Mouse (Mus musculus) limb, embryonic 14.5 days (tissue): ENCODE data around the gene Sp100. TPM values are rescaled to one million over a fixed set of nuclear protein-coding genes. Genes with fewer than 3 reads are reported as not detected.

Experiments
- ATAC-seq: fragments of 200-750 bp; cut with Nextera tagmentation; 2 replicates; pipeline ENCODE4 v1.8.0; 2017; ENCODE audit warnings: low read depth, moderate number of reproducible peaks, moderate TSS enrichment; ENCODE audit not compliant: low FRiP score
- DNase-seq: peaks from one replicate; pipeline ENCODE4 v3.0.0-alpha.2; 2015; ENCODE audit warnings: low spot score
- H3K27ac ChIP-seq: fragments of 300-500 bp; sonication (generic); replicated peaks from 2 replicates; pipeline ENCODE4 v1.5.1; 2014; ENCODE audit warnings: low read depth, mild to moderate bottlenecking, low read length, moderate library complexity, mixed read lengths
- H3K27me3 ChIP-seq: fragments of 300-500 bp; sonication (generic); 2 replicates; pipeline ENCODE4 v1.6.1; 2014; ENCODE audit warnings: low read length, mixed read lengths; ENCODE audit not compliant: control insufficient read depth, insufficient read depth
- H3K36me3 ChIP-seq: fragments of 300-500 bp; sonication (generic); 2 replicates; pipeline ENCODE4 v1.6.1; 2014; ENCODE audit warnings: mild to moderate bottlenecking, low read length, moderate library complexity, mixed read lengths; ENCODE audit not compliant: control insufficient read depth, insufficient read depth
- H3K4me1 ChIP-seq: fragments of 300-500 bp; sonication (generic); 2 replicates; pipeline ENCODE4 v1.6.1; 2014; ENCODE audit warnings: antibody characterized with exemption, low read length, mixed read lengths; ENCODE audit not compliant: control insufficient read depth, insufficient read depth
- H3K4me2 ChIP-seq: fragments of 300-500 bp; sonication (generic); replicated peaks from 2 replicates; pipeline ENCODE4 v1.6.1; 2014; ENCODE audit warnings: low read depth, mild to moderate bottlenecking, low read length, moderate library complexity; ENCODE audit not compliant: severe bottlenecking
- H3K4me3 ChIP-seq: fragments of 300-500 bp; sonication (generic); replicated peaks from 2 replicates; pipeline ENCODE4 v1.5.1; 2014; ENCODE audit warnings: low read length
- H3K9ac ChIP-seq: fragments of 300-500 bp; sonication (generic); 2 replicates; pipeline ENCODE4 v1.6.1; 2014; ENCODE audit warnings: mild to moderate bottlenecking, low read depth, low read length, moderate library complexity; ENCODE audit not compliant: severe bottlenecking
- H3K9me3 ChIP-seq: fragments of 300-500 bp; sonication (generic); 2 replicates; pipeline ENCODE4 v1.6.1; 2016; ENCODE audit warnings: low read length; ENCODE audit not compliant: control insufficient read depth
- POLR2A ChIP-seq: fragments of 200-500 bp; IDR thresholded peaks from 2 replicates; pipeline ENCODE4 v1.8.0; 2012; ENCODE audit warnings: inconsistent platforms, mild to moderate bottlenecking, moderate library complexity, borderline replicate concordance; ENCODE audit not compliant: insufficient read depth, insufficient read length; ENCODE audit errors: extremely low read depth
- WGBS: fragments of 180-500 bp; shearing (Covaris S2); extraction: QIAGEN DNeasy Blood & Tissue Kit; methylation state at CpG from one replicate; pipeline ENCODE4 v1.1.7; 2014; 5-methylcytosine and 5-hydroxymethylcytosine counted together
- polyA plus RNA-seq, 2 experiments: library from polyadenylated mRNA; depleted of rRNA in 1 of 2; stranded (reverse) in 1 of 2; unstranded in 1 of 2; fragments of >200 nt; fragmentation: Nextera tagmentation in 1 of 2; extraction: Ambion mirVana in 1 of 2; gene quantifications; 2 replicates each; pipeline versions ENCODE4 v1.2.1 to v1.2.3; 2012 to 2014

The Sp100 gene
- polyA plus RNA-seq, 2 experiments, result 0.39 to 1.2 TPM

DNA sequence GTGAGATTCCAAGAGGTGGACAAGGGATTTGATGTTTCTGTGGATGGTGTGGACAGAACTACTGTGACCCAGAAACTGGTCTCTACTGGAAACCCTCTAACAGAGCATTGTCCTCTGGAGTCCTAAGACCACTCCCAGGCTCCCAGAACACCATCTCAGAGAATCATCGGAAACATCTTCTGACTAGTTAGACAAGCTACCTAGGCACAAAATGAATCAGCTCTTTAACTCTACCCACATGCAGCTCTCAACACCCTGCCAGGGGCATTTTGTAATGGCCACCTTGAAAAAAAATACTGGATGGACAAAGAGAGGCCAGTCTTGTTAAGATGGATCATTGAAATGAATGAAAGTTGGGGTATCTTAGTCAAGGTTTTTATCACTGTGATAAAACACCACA lies 55.8 kb downstream of the Sp100 start:
- WGBS, result 96% methylated on average over 1 of the region's 1 CpGs
- Histone ChIP-seq H3K9ac (no peak overlapping the region), H3K4me2 (no peak overlapping the region), H3K4me3 (no peak overlapping the region), H3K27me3 (no peaks in the 10 kb centered on the region), H3K27ac (no peak overlapping the region), H3K9me3 (no peaks in the 10 kb centered on the region), H3K36me3 (no peaks in the 10 kb centered on the region), H3K4me1 (no peaks in the 10 kb centered on the region)
- DNase-seq (no peak), ATAC-seq (no peak)
- TF ChIP-seq POLR2A, result no peak

DNA sequence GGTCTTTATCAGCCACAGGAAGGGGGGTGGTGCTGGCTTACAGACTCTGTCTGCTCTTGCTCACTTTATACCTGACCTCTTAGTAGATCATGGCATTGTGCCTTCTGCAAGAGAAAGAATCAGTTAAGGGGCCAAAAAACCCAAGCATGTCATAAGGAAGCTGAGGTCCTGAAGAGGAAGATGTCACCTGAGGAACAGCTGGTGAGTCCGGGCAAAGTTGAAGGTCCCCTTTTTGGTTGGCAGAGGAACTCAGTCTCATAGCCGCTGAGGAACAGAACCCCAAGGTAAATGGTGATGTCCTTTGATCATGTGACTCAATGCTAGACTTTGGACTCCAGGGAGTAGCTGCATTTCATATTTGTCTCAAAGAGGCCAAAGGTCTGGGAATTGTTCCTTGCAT lies 57.0 kb downstream of the Sp100 start:
- Histone ChIP-seq H3K27me3 (no peaks in the 10 kb centered on the region), H3K27ac (no peak overlapping the region), H3K4me2 (no peak overlapping the region), H3K9ac (no peak overlapping the region), H3K9me3 (no peaks in the 10 kb centered on the region), H3K4me3 (no peak overlapping the region), H3K36me3 (no peaks in the 10 kb centered on the region), H3K4me1 (no peaks in the 10 kb centered on the region)
- 74% methylated on average over 2 of the region's 2 CpGs for WGBS
- no peak for DNase-seq
- TF ChIP-seq POLR2A, result no peak
- no peak for ATAC-seq

DNA sequence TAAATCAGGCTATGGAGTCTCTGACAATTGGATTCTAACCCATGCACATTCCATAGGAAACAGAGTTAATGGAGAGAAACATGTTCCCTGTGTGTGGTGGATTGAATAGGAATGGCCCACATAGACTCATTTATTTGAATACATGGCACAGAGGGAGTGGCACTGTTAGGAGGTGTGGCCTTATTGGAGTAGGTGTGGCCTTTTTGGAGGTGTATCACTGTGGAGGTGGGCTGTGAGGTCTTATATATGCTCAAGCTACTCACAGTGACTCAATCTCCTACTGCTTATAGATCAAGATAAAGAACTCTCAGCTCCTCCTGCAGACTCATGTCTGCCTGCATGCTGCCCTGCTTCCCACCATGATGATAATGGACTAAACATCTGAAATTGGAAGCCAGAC lies 64.7 kb downstream of the Sp100 start:
- Histone ChIP-seq H3K27me3 (no peaks in the 10 kb centered on the region), H3K27ac (no peak overlapping the region), H3K9ac (no peak overlapping the region), H3K9me3 (no peaks in the 10 kb centered on the region), H3K4me1 (no peaks in the 10 kb centered on the region), H3K4me2 (no peak overlapping the region), H3K4me3 (no peak overlapping the region), H3K36me3 (no peaks in the 10 kb centered on the region)
- ATAC-seq (no peak), DNase-seq (no peak)
- no peak for TF ChIP-seq POLR2A

DNA sequence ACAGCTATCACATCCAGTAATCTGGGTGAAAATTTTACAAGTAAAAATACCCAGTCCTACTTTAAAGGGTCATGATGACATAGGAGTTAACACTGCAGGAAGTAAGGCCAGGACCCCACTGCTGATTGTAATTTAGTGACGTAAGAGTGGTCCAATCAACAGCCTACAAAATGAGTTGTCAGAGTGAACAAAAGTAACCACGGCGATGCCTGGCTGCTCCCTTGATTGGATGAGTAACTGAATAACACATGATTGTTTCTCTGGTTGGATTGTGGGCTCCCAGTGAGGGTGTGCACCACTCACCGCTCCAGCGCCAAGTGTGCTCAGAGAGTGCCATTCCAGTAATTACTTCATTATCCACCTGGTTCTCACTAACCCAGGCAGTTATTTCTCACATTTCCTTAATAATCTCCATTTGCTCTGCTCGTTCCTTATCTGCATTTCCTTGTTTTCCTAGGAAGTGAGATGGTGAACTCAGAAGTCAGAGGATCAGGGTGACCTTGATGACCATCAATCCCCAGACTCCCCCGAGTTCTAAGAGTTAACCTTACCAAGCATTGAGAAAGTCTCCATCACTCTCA lies 66.7 kb downstream of the Sp100 start:
- no peak overlapping the region for H3K9ac ChIP-seq
- H3K4me1 ChIP-seq, result no peaks in the 10 kb centered on the region
- H3K36me3 ChIP-seq, result no peaks in the 10 kb centered on the region
- H3K9me3 ChIP-seq, result no peaks in the 10 kb centered on the region
- no peak for TF ChIP-seq POLR2A
- no peak overlapping the region for H3K4me2 ChIP-seq
- H3K27ac ChIP-seq, result no peak overlapping the region
- WGBS, result 61% methylated on average over 7 of the region's 7 CpGs
- no peak for ATAC-seq
- no peak for DNase-seq
- H3K27me3 ChIP-seq, result no peaks in the 10 kb centered on the region
- H3K4me3 ChIP-seq, result no peak overlapping the region

DNA sequence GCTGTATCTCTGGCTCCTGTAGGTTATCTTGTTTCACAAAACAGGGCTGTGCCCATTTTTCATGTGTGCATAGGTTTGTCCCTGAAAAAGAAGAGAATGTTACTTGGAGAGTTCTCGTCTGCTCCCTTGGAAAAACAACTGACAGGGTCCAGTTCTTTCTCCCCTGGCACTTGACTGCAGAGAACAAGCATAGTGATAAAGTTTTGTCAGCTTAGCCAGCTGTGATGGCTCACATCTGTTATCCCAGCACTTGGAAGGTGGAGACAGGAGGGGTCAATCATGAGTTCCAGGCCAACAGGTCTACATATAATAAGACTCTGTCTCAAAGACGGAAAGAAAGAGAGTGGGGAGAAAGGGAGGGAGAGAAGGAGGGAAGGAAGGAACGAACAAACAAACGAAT lies 69.3 kb downstream of the Sp100 start:
- H3K27ac ChIP-seq, result no peak overlapping the region
- H3K4me3 ChIP-seq, result no peak overlapping the region
- H3K36me3 ChIP-seq, result no peaks in the 10 kb centered on the region
- TF ChIP-seq POLR2A, result no peak
- H3K4me1 ChIP-seq, result no peaks in the 10 kb centered on the region
- ATAC-seq, result no peak
- H3K9ac ChIP-seq, result no peak overlapping the region
- H3K9me3 ChIP-seq, result no peaks in the 10 kb centered on the region
- H3K27me3 ChIP-seq, result no peaks in the 10 kb centered on the region
- WGBS, result 81% methylated on average over 4 of the region's 4 CpGs
- H3K4me2 ChIP-seq, result no peak overlapping the region
- no peak for DNase-seq

DNA sequence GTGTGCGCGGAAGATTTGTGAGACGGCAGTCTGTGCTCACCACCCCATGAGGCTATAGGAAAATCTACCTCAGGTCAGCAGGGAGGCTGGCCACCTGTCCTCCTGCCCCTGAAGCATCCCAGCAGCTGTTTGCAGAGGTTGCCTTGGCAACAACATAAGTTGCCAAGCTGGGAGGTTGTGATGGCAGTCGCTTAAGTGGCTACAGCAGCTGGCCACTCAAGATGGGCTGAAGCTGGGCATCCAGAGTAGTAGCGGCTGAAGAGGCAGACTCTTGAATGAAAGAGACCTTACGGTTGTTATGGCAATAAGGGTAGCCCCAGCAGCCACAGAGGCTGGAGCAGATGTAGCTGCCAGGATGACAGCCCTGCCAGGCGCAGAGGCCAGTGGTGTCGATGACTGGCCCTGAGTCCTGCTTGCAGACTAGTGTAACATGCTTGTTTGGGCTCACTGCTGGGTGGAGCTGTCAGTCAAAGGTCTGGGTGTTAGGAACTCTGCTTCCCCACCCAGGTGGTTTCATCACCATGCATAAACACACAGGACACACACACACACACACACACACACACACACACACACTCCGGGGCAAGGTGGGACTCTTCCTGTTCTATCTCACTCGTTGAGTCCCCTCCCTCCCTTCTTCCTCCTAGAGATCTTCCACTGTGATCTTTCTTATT lies 70.6 kb downstream of the Sp100 start:
- Histone ChIP-seq H3K27me3 (no peaks in the 10 kb centered on the region), H3K4me1 (no peaks in the 10 kb centered on the region), H3K4me3 (no peak overlapping the region), H3K9me3 (no peaks in the 10 kb centered on the region), H3K27ac (no peak overlapping the region), H3K36me3 (no peaks in the 10 kb centered on the region), H3K9ac (no peak overlapping the region), H3K4me2 (no peak overlapping the region)
- no peak for TF ChIP-seq POLR2A
- 78% methylated on average over 10 of the region's 10 CpGs for WGBS
- DNase-seq (no peak), ATAC-seq (peak; percentile 67; the same call in 1 of the 2 replicates)
